Mouse (Mus musculus): ENCODE data around the gene Trabd2b. TPM values are rescaled to one million over a fixed set of nuclear protein-coding genes. Genes with fewer than 3 reads are reported as not detected.

Gene Trabd2b
- not detected for total RNA-seq (2023)

GRCm38 (mm10) chr4:114406355-114407101, at the start of gene Trabd2b:
Trabd2b (plus strand) TSS chr4:114406724.

Other genes starting within 250 kb of the Trabd2b start
- not detected for gene Skint11, start 243.3 kb upstream of the Trabd2b start, total RNA-seq (2023)